Mouse (Mus musculus) skeletal muscle tissue, adult 2 months (tissue): Measurements from ENCODE around the gene Drd4.

Experiments
- DNase-seq: peaks from one replicate; pipeline ENCODE4 v3.0.0-alpha.2; 2012; ENCODE audit warnings: low read depth, low spot score

Gene Drd4

DNA sequence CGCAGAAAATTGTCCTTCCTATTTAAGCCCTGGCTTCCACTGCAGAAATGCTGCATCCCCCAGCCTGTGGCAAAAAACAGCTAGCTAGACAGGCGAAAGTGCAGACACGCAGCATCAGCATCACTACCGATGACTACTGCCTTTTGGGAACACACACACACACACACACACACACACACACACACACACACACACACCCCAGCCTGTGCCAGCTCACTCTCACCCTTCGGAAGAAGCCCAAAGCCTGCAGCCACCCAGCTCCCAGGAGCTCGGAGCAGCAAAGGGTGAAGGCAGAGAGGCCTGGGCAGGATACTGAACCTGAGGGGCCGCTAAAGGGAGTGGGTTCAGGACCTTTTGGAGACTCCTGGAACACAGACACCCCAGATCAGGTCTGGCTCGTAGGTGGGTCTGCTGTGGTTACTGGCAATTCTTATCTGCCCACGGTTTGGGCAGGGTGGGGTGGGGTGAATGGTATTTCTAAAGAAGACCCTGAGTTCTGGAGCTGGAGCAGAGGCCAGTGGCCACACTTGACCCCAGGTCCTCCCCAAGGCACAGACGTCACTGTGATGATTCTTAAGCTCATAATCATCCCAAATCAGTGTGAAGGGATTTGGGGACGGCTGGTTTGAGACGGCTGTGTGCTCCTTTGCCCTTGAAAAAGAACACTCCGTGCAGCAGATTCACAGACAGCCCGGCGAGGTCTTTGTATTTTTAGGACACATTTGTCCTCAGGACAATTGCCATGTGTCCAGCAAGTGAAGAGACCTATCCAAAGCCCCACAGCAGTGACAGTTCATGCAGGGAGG lies 980 bp downstream of the Drd4 start:
- DNase-seq: no peak

DNA sequence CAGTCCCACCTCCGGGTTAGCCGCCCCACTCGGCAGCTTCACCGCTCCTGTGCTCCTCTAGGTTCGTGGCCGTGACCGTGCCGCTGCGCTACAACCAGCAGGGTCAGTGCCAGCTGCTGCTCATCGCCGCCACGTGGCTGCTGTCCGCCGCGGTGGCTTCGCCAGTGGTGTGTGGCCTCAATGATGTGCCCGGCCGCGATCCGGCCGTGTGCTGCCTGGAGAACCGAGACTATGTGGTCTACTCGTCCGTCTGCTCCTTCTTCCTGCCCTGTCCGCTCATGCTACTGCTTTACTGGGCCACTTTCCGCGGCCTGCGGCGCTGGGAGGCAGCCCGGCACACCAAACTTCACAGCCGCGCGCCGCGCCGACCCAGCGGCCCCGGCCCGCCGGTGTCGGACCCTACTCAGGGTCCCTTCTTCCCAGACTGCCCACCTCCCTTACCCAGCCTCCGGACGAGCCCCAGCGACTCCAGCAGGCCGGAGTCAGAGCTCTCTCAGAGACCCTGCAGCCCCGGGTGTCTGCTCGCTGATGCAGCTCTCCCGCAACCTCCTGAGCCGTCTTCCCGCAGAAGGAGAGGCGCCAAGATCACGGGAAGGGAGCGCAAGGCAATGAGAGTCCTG lies 2.2 kb downstream of the Drd4 start:
- DNase-seq: no peak

DNA sequence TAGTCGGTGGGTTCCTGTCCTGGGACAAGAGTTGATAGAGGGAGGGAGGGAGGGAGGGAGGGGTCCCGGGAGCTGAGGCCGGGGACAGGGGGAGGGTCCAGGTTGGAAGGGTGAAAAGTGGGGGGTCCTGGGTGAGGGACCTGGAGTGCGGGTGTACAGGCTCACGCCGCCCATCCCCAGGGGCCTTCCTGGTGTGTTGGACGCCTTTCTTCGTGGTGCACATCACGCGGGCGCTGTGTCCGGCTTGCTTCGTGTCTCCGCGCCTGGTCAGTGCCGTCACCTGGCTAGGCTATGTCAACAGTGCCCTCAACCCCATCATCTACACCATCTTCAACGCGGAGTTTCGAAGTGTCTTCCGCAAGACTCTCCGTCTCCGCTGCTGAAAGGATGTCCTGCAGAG lies 2.7 kb downstream of the Drd4 start:
- no peak for DNase-seq

DNA sequence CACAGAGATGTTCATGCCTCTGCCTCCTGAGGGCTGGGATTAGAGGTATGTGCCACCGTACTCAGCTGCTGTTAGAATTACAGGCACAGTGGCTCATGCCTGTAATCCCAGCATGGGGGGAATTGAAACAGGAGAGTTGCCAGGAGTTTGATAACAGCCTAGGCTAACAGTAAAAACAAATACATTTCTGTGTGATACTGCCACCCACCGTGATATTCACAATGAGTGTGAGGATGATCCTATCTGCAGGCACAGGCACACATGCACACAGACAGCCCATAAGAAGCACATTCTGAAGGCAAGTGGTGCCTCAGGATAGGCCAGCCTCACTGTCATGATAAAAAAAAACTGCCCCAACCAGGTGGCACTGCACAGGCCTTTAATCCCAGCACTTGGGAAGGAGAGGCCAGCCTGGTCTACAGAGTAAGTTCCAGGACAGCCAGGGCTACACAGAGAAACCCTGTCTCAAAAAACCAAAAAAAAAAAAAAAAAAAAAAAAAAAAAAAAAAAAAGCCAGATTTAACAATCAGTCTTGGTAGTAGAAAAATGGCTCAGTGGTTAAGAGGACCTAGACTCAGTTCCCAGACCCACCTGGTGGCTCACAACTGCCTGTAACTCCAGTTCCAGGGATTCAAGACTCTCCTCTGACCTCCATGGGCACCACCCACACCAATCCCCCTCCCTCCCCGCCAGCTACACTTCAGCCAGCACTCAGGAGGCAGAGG lies 6.3 kb downstream of the Drd4 start:
- no peak for DNase-seq

DNA sequence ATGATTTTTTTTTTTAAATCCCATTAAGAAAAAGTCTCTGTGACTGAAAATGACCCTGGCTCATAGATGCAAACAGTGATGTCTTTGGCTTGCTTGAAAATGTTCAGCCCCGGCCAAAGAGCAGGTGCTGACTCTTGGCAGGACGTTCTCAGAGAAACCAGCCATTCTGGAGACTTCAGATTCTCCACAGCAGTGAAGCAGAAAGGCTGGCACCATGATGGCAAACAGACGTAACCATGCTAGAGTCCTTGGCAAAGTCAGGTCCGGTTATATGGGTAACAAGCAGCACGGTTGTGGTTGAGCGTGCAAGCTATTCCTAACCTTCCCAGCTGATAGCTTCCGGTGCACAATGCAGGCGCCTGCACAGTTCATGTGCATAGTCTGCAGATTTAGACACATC lies 7.4 kb downstream of the Drd4 start:
- no peak for DNase-seq

DNA sequence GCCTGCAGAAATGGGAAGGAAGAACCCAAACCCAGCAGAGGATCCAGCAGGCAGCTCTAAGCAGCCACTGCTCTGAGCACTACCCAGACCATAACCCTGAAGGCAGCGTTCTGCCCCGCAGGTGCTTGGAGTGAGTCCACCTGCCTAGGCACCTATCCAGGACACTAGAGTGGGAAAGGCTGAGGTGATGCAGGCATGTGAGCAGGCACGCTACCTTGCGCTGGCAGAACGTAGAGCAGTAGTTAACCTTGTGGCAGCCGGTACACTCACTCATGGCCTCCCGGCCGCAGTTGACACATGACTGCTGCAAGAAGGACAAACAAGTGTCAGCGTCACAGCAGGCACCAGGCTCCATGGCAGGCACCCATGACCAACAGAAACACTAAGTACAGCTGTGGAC lies 9.6 kb downstream of the Drd4 start:
- no peak for DNase-seq

DNA sequence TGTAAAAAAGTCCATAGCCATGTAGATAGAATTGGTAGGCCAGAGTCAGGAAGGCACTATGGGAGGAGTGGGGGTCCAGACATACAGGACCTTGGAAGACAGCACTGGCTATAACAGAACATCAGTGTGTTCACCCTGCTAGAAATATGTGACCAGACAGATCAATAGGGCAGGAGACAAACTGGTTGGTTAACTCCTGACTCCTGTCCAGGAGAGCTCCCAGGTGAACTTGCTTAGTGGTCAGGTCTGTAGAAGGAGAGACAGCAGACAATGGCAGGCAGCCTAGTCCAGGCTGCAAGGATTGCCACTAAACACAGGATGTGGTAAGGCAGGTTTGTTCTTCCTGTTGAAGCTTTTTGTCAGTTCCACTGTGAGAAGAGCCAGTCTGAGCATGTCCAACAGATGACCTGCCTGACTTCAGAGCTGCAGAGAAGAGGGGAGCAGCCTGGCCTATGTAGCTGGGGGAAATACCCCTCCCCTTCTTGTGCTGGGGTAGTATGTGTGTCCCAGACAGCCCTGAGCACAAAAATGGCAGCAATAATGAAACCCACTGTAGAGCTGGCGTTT lies 11.0 kb downstream of the Drd4 start:
- DNase-seq: no peak

DNA sequence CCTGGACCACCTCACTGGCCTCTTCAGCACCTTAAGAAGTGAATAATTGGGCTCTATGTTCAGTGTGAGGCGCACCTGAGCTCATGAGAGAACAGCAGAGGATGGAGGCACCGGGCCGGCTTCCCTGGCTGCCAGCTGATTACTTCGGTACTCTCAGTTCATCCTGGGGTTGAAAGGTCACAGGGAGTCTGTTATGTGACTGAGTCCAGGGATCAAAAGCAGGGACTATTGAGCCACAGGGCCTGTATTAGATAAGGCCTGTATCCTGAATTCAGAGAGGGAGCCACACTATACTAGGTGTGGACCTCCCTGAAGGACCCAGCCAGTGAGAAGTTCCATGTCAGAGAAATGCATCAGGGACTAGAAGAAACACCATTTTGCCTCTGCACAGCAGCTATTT lies 12.7 kb downstream of the Drd4 start:
- DNase-seq: no peak

DNA sequence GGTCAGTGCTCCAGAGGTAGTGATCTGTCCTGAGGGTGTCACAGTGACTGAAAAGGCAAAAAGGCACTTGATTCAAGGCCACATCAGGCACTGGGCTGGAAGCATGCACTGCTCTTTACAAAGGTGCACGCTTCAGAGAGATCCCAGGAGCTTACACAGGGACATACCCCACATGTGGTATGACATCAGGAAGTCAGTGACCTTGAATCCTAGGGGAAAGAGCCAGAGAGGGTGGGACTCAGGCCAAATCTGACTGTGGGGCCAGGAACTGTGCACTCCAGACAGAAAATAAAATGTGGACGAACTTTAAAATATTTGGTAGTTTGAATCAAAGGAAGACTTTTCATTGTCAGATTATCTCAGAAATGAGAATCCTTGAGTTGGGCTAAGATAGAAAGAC lies 22.6 kb downstream of the Drd4 start:
- DNase-seq: no peak

DNA sequence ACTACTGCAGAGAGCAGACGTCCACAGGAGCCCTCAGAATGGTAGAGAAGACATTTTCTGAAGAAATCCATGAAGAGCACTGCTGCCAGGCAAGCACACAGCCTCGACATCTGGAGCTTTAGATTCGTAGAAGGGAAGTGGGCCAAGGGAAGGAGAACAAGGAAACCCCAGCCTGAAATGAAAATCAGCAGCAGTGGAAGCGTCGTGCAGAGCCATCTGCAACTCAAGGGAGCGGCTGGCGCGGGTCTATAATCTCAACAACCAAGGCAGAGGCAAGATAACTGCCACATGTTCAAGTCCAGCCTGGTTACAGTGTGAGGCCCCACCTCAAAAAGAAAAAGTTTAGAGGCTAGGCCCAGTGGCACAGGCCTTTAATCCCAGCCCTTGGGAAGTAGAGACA lies 23.3 kb downstream of the Drd4 start:
- DNase-seq: no peak

DNA sequence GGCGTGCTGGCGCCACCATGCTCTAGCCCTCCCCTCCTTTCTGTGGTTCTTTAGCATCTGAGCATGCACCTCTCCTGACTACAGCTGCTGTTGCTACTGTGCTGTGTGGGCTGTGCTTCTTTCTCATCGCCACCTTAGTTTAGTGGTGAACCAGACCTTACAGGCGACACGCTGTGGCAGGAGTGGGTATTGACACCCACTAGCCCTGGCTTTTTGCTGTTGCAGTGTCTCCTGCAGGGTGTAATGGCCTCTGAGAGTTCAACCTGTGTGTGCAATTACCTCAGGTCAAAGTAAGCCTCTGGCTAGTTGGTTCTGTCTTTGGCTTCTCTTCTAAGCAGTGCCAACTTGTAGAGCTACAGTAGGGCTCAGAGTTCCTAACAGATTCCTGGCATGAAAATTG lies 24.2 kb downstream of the Drd4 start:
- no peak for DNase-seq

DNA sequence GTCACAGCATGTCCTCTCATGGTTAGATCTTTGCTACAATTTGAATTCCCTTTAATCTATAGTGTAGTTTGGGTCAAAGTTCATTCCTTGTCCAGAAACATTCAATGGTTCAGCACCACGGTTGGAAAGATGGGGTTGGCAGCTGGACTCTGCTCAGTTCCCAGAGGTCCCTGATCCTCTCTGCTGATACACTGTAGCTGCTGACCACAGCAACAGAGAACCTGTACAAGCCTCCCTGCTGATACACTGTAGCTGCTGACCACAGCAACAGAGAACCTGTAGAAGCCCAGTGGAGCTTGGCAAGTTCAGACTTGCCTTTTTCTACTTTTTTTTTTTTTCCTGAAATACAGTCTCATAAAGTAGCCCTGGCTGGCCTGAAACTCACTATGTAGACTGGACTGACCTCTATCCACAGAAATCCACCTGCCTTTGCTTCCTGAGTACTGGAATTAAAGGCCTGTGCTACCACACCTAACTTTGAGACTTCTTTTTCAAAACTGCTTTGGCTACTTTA lies 25.9 kb downstream of the Drd4 start:
- DNase-seq: no peak

DNA sequence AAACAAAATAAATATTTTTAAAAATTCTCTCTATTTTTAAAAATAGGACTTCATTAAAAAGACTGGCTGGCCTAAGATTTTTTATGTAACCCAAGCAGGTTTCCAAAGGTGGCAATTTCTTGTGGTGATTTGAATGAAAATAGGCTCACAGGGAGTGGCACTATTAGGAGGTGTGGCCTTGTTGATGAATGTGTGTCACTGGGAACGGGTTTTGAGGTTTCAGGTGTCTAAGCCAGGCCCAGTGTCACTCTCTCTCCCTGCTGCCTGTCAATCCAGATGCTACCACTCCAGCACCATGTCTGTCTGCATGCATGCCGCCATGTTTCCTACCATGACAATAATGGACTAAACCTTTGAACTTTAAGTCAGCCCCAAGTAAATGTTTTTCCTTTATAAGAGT lies 27.6 kb downstream of the Drd4 start:
- no peak for DNase-seq

DNA sequence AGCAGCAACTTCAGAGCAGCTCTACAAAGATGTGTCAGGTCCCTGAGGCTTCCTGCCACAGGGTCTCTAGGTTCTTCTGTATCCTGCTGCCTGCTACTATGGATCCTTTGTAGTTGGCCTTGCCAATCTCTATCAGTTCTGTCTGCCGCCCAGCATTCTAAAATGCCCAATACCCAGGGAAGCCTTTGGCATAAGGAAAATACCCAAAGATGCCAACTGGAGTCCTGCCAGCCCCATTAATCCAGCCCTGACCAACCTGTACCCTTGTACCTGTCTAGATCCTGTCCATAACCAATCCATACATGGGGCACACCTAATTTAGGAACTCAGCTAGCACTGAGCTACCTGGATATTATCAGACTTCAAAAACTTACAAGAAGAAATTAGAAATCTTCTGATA lies 32.9 kb downstream of the Drd4 start:
- DNase-seq: no peak

DNA sequence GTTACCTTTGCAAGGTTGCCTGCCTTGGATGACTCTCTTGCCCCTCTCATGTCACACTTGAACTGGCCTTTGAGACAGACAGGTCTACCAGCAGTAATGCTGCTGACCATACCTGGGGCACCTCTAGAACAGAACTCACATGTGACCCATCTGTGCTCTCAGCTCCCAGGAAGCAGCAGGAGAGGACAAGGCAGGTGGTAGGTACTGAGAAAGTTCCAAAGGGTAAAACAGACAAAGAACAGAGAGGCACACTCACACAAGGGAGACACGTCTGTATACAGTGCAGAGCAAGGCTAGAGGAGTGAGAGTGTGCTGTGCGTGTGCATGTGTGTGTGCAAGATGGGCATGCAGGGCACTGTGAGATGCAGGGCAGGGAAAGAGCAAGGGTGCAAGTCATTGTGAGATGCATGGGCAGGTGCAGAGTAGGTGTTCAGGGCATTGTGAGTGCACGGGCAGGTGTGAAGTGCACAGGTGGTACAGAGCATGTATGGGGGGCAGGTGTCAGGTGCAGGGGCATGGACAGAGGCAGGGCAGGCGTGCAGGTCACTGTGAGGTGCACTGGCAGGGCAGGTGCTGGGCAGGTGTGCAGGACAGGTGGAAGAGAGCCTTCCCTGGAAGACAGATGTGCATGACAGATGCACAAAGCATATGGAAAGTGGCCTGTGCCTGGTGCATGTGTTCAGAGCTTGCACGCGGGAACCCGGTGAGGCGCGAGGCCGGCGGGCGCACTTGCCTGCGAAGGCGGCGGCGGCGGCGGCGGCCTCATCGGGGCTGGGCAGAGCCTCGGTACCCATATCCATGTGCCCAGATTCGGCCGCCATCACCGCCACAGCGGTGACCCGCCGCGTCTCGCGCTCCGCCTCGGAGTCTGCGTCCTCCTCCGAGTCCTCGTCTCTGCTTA lies 35.0 kb downstream of the Drd4 start:
- DNase-seq: peak; percentile 25

DNA sequence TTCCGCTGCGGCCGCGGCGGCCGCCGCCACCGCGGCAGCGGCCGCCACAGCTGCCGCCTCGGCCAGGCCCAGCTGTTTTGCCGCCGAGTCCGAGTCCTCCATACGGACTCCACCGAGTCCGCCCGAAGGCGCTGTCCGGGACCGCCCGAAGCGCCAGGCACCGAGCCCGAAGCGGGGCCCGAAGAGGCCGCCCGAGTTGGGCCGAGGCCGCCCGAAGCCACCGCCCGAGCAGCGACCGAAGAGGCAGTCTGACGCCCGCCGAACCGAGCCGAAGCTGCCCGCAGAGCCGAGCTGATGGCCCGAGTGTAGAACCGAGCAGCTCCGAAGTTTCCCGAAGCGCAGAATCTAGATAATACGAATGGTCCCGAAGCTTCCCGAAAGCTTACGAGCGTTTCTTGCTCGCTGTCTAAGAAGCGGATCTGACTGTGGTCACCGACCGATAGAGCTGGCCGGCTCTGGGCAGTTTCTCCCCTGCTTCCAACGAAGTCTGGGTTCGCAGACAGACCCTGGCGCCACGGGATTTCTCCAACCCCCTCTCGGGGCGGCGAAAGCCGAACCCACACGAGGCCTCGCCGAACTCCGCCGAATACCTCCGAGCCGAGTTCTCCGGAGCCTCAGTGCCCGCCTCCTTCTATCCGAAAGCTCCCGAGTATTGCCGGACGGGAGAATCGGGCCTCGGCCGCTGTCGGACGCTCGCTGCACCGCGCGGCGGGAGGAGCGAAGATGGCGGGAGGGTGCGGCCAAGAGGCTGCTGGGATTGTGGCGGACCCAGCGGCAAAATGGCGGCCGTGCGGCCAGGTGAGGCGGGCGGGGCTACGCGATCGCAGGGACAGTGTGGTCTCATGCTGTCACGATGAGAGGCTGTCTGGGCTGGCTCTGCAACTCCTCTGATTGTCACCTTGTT lies 35.9 kb downstream of the Drd4 start, which contains the start of the genes Deaf1 and Tmem80:
Deaf1 (minus strand) TSS at position 222 of the 904 bp plus-strand sequence.
Tmem80 (plus strand) TSS at position 271 of the 904 bp plus-strand sequence.
- peak; percentile 99 for DNase-seq

DNA sequence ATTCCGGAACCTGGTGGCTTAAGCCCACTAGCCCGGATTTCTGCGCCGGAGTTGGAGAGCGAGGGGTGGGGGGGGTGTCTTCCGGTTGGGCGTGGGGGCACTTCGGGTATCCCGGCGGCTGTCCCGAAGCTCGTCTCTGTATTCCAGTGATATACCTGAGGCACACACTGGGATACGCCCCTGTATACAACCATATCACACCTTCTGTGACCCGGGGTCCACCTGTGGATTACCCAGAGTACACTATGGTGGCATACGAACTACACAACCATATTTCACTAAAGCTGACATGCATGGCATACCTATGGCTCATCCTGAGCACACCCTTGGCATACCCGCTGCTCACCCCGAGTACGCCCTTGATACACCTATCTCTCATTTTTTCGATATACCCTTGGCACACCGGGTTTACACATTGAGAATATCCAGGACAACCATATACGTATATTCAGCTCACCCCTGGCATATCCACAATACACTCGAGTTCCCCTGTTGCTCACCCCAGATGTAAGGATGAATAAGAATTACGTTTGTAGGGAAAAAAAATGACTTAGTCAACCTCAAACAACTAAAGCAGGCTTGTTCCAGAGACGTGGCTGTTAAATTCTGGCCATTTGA lies 36.7 kb downstream of the Drd4 start:
- DNase-seq: no peak

DNA sequence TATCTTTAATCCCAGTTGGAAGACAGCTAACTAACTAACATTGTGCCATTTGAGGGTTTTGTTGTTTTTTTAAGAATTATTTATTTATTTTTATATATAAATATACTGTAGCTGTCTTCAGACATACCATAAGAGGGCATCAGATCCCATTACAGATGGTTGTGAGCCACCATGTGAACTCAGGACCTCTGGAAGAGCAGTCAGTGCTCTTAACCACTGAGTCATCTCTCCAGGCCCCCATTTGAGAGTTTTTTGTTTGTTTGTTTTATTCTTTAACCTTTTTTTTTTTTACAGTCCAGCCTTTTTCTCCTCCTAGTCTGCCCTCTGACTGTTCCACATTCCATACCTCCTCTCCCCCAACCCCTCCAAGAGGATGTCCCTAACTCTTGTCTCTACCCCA lies 38.9 kb downstream of the Drd4 start:
- no peak for DNase-seq

DNA sequence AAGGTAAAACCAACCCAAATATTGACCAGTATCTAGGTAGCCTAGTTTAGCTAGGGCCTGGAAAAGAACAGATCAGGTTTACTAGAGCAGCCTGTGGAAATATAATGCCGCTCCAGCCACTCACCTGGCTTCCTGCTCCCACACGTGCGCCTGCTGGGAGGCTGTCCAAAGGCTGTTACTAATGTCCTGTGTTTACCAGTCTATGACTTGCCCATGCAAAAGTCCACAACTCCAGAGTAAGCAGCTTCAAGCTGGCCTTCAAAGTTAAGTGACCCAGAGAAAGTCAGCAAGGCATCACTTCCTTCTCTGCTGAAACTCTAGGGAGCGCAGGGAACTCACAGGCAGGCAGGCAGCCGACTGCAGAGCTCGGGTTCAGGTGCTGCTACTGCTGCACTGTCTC lies 40.2 kb downstream of the Drd4 start:
- DNase-seq: no peak
